In the genomic region with DNA sequence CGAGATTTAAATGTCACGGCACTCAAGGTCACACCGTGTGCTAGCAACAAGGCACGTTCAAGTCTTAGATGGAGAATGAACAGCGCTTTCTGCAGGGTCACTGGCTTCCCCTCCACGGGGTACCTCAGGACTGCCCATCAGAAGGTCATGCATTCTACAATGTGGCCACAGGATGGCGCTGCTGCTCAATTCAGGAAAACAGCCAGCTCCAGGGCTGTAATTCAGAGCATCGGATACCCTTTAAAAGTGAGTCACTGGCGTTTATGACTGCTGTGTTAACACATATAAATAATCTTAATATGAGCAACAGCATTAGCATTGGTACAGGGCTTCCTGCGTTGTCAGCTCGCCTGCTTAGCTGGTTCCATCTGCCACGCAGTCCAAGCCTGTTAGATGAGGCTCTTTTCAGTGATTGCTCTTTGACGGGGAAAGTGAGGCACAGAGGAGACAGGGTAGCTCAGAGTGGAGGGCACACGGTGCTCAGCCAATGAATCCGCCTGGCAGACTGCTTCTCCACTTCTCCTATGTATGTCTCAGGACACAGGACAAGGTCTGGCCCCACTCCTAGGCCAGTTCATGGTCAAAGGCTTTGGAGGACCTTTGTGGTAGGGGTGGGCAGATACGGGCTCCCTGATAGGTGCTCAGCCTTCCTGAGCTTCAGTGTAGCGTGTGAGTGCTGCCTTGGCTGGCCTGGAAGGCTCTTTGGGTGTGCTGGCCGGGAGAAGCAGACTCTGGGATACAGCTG, we compare ENCODE assay signal across 8 mouse cellular contexts. TPM values are rescaled to one million over a fixed set of nuclear protein-coding genes. Genes with fewer than 3 reads are reported as not detected.
A peak's percentile ranks its signal among the peaks of the same experiment; 100 is the strongest.
DNase-seq lines count a peak whose midpoint lies in the region; ATAC-seq and TF ChIP-seq lines count a peak whose summit lies in the region.

No protein-coding gene starts in this region.

- TF ChIP-seq CTCF in left cerebral cortex, adult 2 months (IDR thresholded peaks at IDR 0.05): peak; percentile 97
- peak; percentile 93 for TF ChIP-seq CTCF in testis, adult 2 months (IDR thresholded peaks at IDR 0.05; ENCODE audit: control insufficient read depth, insufficient read depth, insufficient replicate concordance, low read depth, low read length)

- ATAC-seq in kidney, embryonic 15.5 days (replicated peaks; ENCODE audit: low FRiP score): no peak
- ATAC-seq in monocyte, adult 5-6 weeks (replicated peaks; ENCODE audit: insufficient number of reproducible peaks, low FRiP score, low TSS enrichment, poor library complexity, severe bottlenecking): 0 out of 2 replicates have a peak, but pooled peaks have one; percentile 54

- H3K4me1 ChIP-seq in kidney, embryonic 15.5 days: no peaks in the 10 kb centered on the region
- H3K4me1 ChIP-seq in testis, adult 2 months (ENCODE audit: control insufficient read depth, insufficient read depth, low read length): no peaks in the 10 kb centered on the region

- H3K27ac ChIP-seq in kidney, embryonic 15.5 days: no peak overlapping the region
- no peak overlapping the region for H3K27ac ChIP-seq in left cerebral cortex, adult 2 months
- no peak overlapping the region for H3K27ac ChIP-seq in testis, adult 2 months (ENCODE audit: control insufficient read depth, insufficient read depth, low read depth, low read length)

- H3K9ac ChIP-seq in kidney, embryonic 15.5 days: no peak overlapping the region

- H3K4me3 ChIP-seq in kidney, embryonic 15.5 days (replicated peaks): no peak overlapping the region
- no peak overlapping the region for H3K4me3 ChIP-seq in left cerebral cortex, adult 2 months
- no peak overlapping the region for H3K4me3 ChIP-seq in testis, adult 2 months (ENCODE audit: control insufficient read depth, low read depth, low read length)

- no peaks in the 10 kb centered on the region for H3K9me3 ChIP-seq in kidney, embryonic 15.5 days (replicated peaks)

- WGBS in kidney, embryonic 15.5 days: 26% methylated on average over 18 of the region's 18 CpGs

- TF ChIP-seq POLR2A in testis, adult 2 months (IDR thresholded peaks at IDR 0.05; ENCODE audit: control insufficient read depth, low read depth, low read length): no peak

- H3K36me3 ChIP-seq in kidney, embryonic 15.5 days: no peaks in the 10 kb centered on the region
- no peaks in the 10 kb centered on the region for H3K36me3 ChIP-seq in testis, adult 2 months (ENCODE audit: control insufficient read depth, insufficient read depth, low read length)

- H3K27me3 ChIP-seq in kidney, embryonic 15.5 days: peaks cover 13% of the 10 kb centered on the region; the same call in 1 of the 2 replicates
- no peaks in the 10 kb centered on the region for H3K27me3 ChIP-seq in testis, adult 2 months (ENCODE audit: control insufficient read depth, insufficient read depth, low read length)

- DNase-seq in kidney, adult 9 months: peak; percentile 38
- peak; percentile 80 for DNase-seq in ZHBTc4 (ENCODE audit: low read depth, low spot score)
- DNase-seq in cerebellum, postnatal 25 days: peak; percentile 93 to 94
- DNase-seq in gastrocnemius, postnatal 14 days: peak; percentile 50
- DNase-seq in left cerebral cortex, adult 2 months (ENCODE audit: extremely low spot score in 1 of 2, low spot score in 2 of 2): peak; percentile 79 to 89

- intact Hi-C loops in gastrocnemius, postnatal 14 days (cut with DNase I; ENCODE audit: low total_unique reads): no loop called here
- intact Hi-C loops in left cerebral cortex, adult 2 months (cut with DNase I): loop anchor here (1.0 to 5.0 kb wide), 3 partner anchors 68 to 255 kb away; no protein-coding TSS in a partner anchor

- no peak overlapping the region for H3K4me2 ChIP-seq in kidney, embryonic 15.5 days

RNA-seq across cellular contexts. Expression of a gene that starts 11.8 kb away (rescaled TPM):
- polyA plus RNA-seq in kidney, embryonic 15.5 days (2015; fragmentation: Nextera tagmentation; extraction: Ambion mirVana): 210 and 223 TPM in 2 replicates
- 10 to 100 TPM; 67.7 to 73.6 TPM for total RNA-seq in gastrocnemius, postnatal 14 days (2021)
- total RNA-seq in left cerebral cortex, adult 2 months (2021): 100 to 1,000 TPM; 101 to 102 TPM
- total RNA-seq in monocyte, adult 5-6 weeks (2017): 119 to 136 TPM (median 124 TPM) in 3 replicates
- polyA plus RNA-seq in testis, adult 2 months (2012; rRNA removed): 126 and 139 TPM in 2 replicates

RNA-seq across cellular contexts. Expression of a gene that starts 25.8 kb away (rescaled TPM):
- polyA plus RNA-seq in kidney, embryonic 15.5 days (2015; fragmentation: Nextera tagmentation; extraction: Ambion mirVana): 4.6 and 5.6 TPM in 2 replicates
- total RNA-seq in gastrocnemius, postnatal 14 days (2021): 1 to 10 TPM; 1.2 to 1.6 TPM
- 10 to 100 TPM; 10.9 to 11.9 TPM for total RNA-seq in left cerebral cortex, adult 2 months (2021)
- total RNA-seq in monocyte, adult 5-6 weeks (2017): 4.6 to 5.4 TPM (median 5.1 TPM) in 3 replicates
- polyA plus RNA-seq in testis, adult 2 months (2012; rRNA removed): 1.0 and 4.0 TPM in 2 replicates

RNA-seq across cellular contexts. Expression of a gene that starts 53.6 kb away (rescaled TPM):
- polyA plus RNA-seq in kidney, embryonic 15.5 days (2015; fragmentation: Nextera tagmentation; extraction: Ambion mirVana): 240 and 253 TPM in 2 replicates
- 100 to 1,000 TPM; 221 to 245 TPM for total RNA-seq in gastrocnemius, postnatal 14 days (2021)
- 100 to 1,000 TPM; 139 to 143 TPM for total RNA-seq in left cerebral cortex, adult 2 months (2021)
- total RNA-seq in monocyte, adult 5-6 weeks (2017): 27.0 to 38.4 TPM (median 33.9 TPM) in 3 replicates
- 133 and 144 TPM in 2 replicates for polyA plus RNA-seq in testis, adult 2 months (2012; rRNA removed)

Comparison
In these comparisons a context has a peak if more than half of its experiments do, and no peak if none do; other contexts are left out.
1. DNase-seq: peak in every context shown above with its lines; median percentile 94 in cerebellum, postnatal 25 days; 84 in left cerebral cortex, adult 2 months; 80 in ZHBTc4; 50 in gastrocnemius, postnatal 14 days; 38 in kidney, adult 9 months.